Mouse (Mus musculus) embryonic facial prominence, embryonic 14.5 days (tissue): ENCODE results near the gene Eif3m. TPM values are rescaled to one million over a fixed set of nuclear protein-coding genes. Genes with fewer than 3 reads are reported as not detected.

Experiments used
- ATAC-seq: fragments of 200-750 bp; cut with Nextera tagmentation; 2 replicates; pipeline ENCODE4 v1.8.0; 2017; ENCODE audit warnings: low read depth, moderate number of reproducible peaks, moderate TSS enrichment
- DNase-seq: peaks from one replicate; pipeline ENCODE4 v3.0.0-alpha.2; 2015; ENCODE audit warnings: low spot score
- H3K27ac ChIP-seq: fragments of 300-500 bp; sonication (generic); replicated peaks from 2 replicates; pipeline ENCODE4 v1.5.1; 2014; ENCODE audit warnings: low read depth, mild to moderate bottlenecking, low read length, moderate library complexity
- H3K27me3 ChIP-seq: fragments of 300-500 bp; sonication (generic); replicated peaks from 2 replicates; pipeline ENCODE4 v1.6.1; 2014; ENCODE audit warnings: low read length; ENCODE audit not compliant: control insufficient read depth, insufficient read depth
- H3K36me3 ChIP-seq: fragments of 300-500 bp; sonication (generic); 2 replicates; pipeline ENCODE4 v1.6.1; 2014; ENCODE audit warnings: low read length, mixed read lengths; ENCODE audit not compliant: control insufficient read depth, insufficient read depth
- H3K4me1 ChIP-seq: fragments of 300-500 bp; sonication (generic); 2 replicates; pipeline ENCODE4 v1.6.1; 2014; ENCODE audit warnings: antibody characterized with exemption, low read length; ENCODE audit not compliant: control insufficient read depth, insufficient read depth
- H3K4me2 ChIP-seq: fragments of 300-500 bp; sonication (generic); 2 replicates; pipeline ENCODE4 v1.6.1; 2014; ENCODE audit warnings: low read depth, mild to moderate bottlenecking, low read length, moderate library complexity, mixed read lengths
- H3K4me3 ChIP-seq: fragments of 300-500 bp; sonication (generic); 2 replicates; pipeline ENCODE4 v1.5.1; 2014; ENCODE audit warnings: low read depth, mild to moderate bottlenecking, low read length
- H3K9ac ChIP-seq: fragments of 300-500 bp; sonication (generic); 2 replicates; pipeline ENCODE4 v1.6.1; 2014; ENCODE audit warnings: low read depth, mild to moderate bottlenecking, low read length, moderate library complexity, mixed read lengths
- H3K9me3 ChIP-seq: fragments of 300-500 bp; sonication (generic); 2 replicates; pipeline ENCODE4 v1.6.1; 2016; ENCODE audit warnings: low read length; ENCODE audit not compliant: control insufficient read depth
- WGBS: fragments of 180-500 bp; shearing (Covaris S2); extraction: QIAGEN DNeasy Blood & Tissue Kit; methylation state at CpG from one replicate; pipeline ENCODE4 v1.1.7; 2014; 5-methylcytosine and 5-hydroxymethylcytosine counted together
- polyA plus RNA-seq: library from polyadenylated mRNA; unstranded; fragments of >200 nt; fragmentation: Nextera tagmentation; extraction: Ambion mirVana; gene quantifications from 2 replicates; pipeline ENCODE4 v1.2.1, GENCODE M21; 2014

Gene Eif3m
- polyA plus RNA-seq, 1 experiment from 2014 or later, result 279 TPM

- Histone ChIP-seq H3K4me3 (no peak overlapping the region), H3K4me1 (no peaks in the 10 kb centered on the region), H3K9ac (no peak overlapping the region), H3K27me3 (no peaks in the 10 kb centered on the region), H3K9me3 (no peaks in the 10 kb centered on the region), H3K27ac (no peak overlapping the region), H3K36me3 (no peaks in the 10 kb centered on the region), H3K4me2 (no peak overlapping the region)
- DNase-seq, result no peak
- no peak for ATAC-seq
- WGBS, result 72% methylated on average over 6 of the region's 6 CpGs
Measured at GRCm38 (mm10) chr2:105023031-105023615, 6.2 kb upstream of the Eif3m start.

- DNase-seq, result no peak
- Histone ChIP-seq H3K4me1 (0 out of 2 replicates have a peak, but pooled peaks cover 3% of the 10 kb centered on the region), H3K4me2 (no peak overlapping the region), H3K9ac (no peak overlapping the region), H3K27me3 (no peaks in the 10 kb centered on the region), H3K9me3 (no peaks in the 10 kb centered on the region), H3K27ac (no peak overlapping the region), H3K4me3 (no peak overlapping the region), H3K36me3 (no peaks in the 10 kb centered on the region)
- WGBS, result 82% methylated on average over 2 of the region's 2 CpGs
- no peak for ATAC-seq
Measured at GRCm38 (mm10) chr2:105021836-105022235, 5.0 kb upstream of the Eif3m start.

- H3K4me3 ChIP-seq, result no peak overlapping the region
- H3K4me1 ChIP-seq, result 0 out of 2 replicates have a peak, but pooled peaks cover 3% of the 10 kb centered on the region
- H3K27me3 ChIP-seq, result no peaks in the 10 kb centered on the region
- H3K9me3 ChIP-seq, result no peaks in the 10 kb centered on the region
- H3K27ac ChIP-seq, result no peak overlapping the region
- DNase-seq, result no peak
- no peaks in the 10 kb centered on the region for H3K36me3 ChIP-seq
- no peak for ATAC-seq
- WGBS, result 77% methylated on average over 12 of the region's 12 CpGs
- H3K4me2 ChIP-seq, result no peak overlapping the region
- H3K9ac ChIP-seq, result no peak overlapping the region
Measured at GRCm38 (mm10) chr2:105021256-105021655, 4.4 kb upstream of the Eif3m start.

- ATAC-seq, result no peak
- H3K4me2 ChIP-seq, result no peak overlapping the region
Measured at GRCm38 (mm10) chr2:105019457-105019856, 2.6 kb upstream of the Eif3m start.

GRCm38 (mm10) chr2:105017802-105018201 lies 922 bp upstream of the Eif3m start:
- DNase-seq (no peak), ATAC-seq (no peak)
- Histone ChIP-seq H3K4me1 (peaks cover 8% of the 10 kb centered on the region), H3K27ac (no peak overlapping the region), H3K4me2 (peak overlapping the region; percentile 83; the same call in 1 of the 2 replicates), H3K36me3 (peaks cover 12% of the 10 kb centered on the region), H3K9me3 (no peaks in the 10 kb centered on the region), H3K27me3 (no peaks in the 10 kb centered on the region), H3K4me3 (no peak overlapping the region), H3K9ac (no peak overlapping the region)
- 81% methylated on average over 3 of the region's 3 CpGs for WGBS

More at GRCm38 (mm10) chr2:105019457-105019856, 2.6 kb upstream of the Eif3m start:
- H3K27ac ChIP-seq, result no peak overlapping the region
- no peak overlapping the region for H3K9ac ChIP-seq
- no peaks in the 10 kb centered on the region for H3K9me3 ChIP-seq
- no peak for DNase-seq
- no peak overlapping the region for H3K4me3 ChIP-seq
- H3K27me3 ChIP-seq, result no peaks in the 10 kb centered on the region
- WGBS, result 82% methylated on average over 1 of the region's 1 CpGs
- H3K4me1 ChIP-seq, result peaks cover 8% of the 10 kb centered on the region
- no peaks in the 10 kb centered on the region for H3K36me3 ChIP-seq

- peaks cover 26% of the 10 kb centered on the region for H3K36me3 ChIP-seq
- H3K4me1 ChIP-seq, result peaks cover 8% of the 10 kb centered on the region
- H3K4me3 ChIP-seq, result peak overlapping the region; percentile 94
- peak overlapping the region; percentile 68; the same call in 1 of the 2 replicates for H3K27ac ChIP-seq
- no peaks in the 10 kb centered on the region for H3K9me3 ChIP-seq
- ATAC-seq (peak; percentile 85), DNase-seq (no peak)
- H3K4me2 ChIP-seq, result peak overlapping the region; percentile 83
- under 1% methylated on average over 23 of the region's 43 CpGs for WGBS
- H3K27me3 ChIP-seq, result no peaks in the 10 kb centered on the region
- peak overlapping the region; percentile 92 for H3K9ac ChIP-seq
Measured at GRCm38 (mm10) chr2:105016192-105016966, 501 bp downstream of the Eif3m start.

- H3K4me2 ChIP-seq, result no peak overlapping the region
- DNase-seq (no peak), ATAC-seq (no peak)
- H3K27me3 ChIP-seq, result no peaks in the 10 kb centered on the region
- H3K36me3 ChIP-seq, result peaks cover 91% of the 10 kb centered on the region
- H3K9ac ChIP-seq, result no peak overlapping the region
- H3K4me1 ChIP-seq, result no peaks in the 10 kb centered on the region
- no peak overlapping the region for H3K27ac ChIP-seq
- H3K9me3 ChIP-seq, result no peaks in the 10 kb centered on the region
- H3K4me3 ChIP-seq, result no peak overlapping the region
Measured at GRCm38 (mm10) chr2:105007236-105007635, 9.6 kb downstream of the Eif3m start.

- WGBS, result 68% methylated on average over 3 of the region's 3 CpGs
- no peak overlapping the region for H3K4me2 ChIP-seq
- no peaks in the 10 kb centered on the region for H3K27me3 ChIP-seq
- H3K27ac ChIP-seq, result no peak overlapping the region
- ATAC-seq, result no peak
- DNase-seq, result peak; percentile 20
- H3K36me3 ChIP-seq, result peaks cover 33% of the 10 kb centered on the region; the same call in 1 of the 2 replicates
- H3K9ac ChIP-seq, result no peak overlapping the region
- H3K4me1 ChIP-seq, result no peaks in the 10 kb centered on the region
- no peak overlapping the region for H3K4me3 ChIP-seq
- no peaks in the 10 kb centered on the region for H3K9me3 ChIP-seq
Measured at GRCm38 (mm10) chr2:104996201-104996600, 20.7 kb downstream of the Eif3m start.
